Mouse (Mus musculus) heart, adult 9 months (tissue): Measurements from ENCODE around the gene Zfp180.
"Not testable (repeated sequence)": the region's sequence is repeated elsewhere in the genome, so short reads cannot be mapped to it uniquely, and the experiment has no call there.

ENCODE experiments used
- DNase-seq, 2 experiments: peaks; one replicate each; pipeline ENCODE4 v3.0.0; 2022; ENCODE audit warnings: low spot score in 2 of 2

The Zfp180 gene

GRCm38 (mm10) chr7:24081634-24082431, at the start of gene Zfp180:
Gene Zfp180, plus strand, starts transcription at chr7:24081924.
- peak; percentile 98 to 99 for DNase-seq

DNA sequence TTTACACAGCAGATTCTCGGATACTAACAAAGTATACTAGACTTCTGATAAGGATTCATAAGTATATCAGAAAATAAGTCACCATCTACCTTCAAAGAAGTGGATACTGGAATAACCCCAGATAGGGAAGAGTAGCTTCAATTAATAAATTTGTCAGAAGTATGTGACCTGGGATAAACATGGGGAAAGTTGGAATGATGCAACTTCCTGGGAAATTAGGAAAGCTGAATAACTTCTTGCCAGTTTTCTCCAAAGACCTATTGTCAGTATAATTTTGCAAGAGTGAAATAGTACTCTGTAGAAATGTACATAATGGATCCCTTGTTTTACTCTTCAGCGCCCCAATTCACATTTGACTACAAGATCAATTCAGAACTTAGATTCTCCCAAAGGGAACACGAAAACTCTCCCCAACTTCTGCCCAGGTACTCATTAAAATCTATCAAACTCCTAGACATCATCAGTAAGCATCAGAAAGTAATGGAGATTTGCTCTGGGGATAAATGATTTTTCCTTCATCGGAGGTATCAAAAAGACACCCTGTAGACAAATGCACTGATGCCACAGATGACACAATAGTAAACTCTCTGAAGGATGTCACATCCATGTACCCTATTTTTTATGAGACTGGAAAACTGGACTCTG, 28.9 kb upstream of the Zfp180 start, which contains the start of gene Vmn1r183:
Vmn1r183 (plus strand) TSS at position 595 of the 645 bp plus-strand sequence.
- DNase-seq = no peak

DNA sequence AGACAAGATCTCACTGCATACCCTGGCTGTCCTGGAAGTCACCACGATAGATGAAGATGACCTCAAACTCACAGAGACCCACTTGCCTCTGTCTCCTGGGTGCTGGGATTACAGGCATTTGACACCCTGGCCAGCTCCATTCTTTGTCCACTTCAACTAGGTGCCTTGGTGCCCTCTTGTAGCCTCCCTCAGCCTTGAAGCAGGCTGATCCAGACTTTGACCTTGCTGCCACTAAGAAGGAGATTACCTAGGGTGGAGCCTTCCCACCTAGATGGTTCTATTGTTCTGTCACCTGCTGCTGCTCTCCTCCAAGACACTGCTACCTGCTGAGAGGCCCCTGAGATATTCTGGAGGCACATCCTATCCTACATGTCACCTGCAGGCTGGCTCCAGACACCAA, 7.3 kb upstream of the Zfp180 start:
- DNase-seq = not testable (repeated sequence)

DNA sequence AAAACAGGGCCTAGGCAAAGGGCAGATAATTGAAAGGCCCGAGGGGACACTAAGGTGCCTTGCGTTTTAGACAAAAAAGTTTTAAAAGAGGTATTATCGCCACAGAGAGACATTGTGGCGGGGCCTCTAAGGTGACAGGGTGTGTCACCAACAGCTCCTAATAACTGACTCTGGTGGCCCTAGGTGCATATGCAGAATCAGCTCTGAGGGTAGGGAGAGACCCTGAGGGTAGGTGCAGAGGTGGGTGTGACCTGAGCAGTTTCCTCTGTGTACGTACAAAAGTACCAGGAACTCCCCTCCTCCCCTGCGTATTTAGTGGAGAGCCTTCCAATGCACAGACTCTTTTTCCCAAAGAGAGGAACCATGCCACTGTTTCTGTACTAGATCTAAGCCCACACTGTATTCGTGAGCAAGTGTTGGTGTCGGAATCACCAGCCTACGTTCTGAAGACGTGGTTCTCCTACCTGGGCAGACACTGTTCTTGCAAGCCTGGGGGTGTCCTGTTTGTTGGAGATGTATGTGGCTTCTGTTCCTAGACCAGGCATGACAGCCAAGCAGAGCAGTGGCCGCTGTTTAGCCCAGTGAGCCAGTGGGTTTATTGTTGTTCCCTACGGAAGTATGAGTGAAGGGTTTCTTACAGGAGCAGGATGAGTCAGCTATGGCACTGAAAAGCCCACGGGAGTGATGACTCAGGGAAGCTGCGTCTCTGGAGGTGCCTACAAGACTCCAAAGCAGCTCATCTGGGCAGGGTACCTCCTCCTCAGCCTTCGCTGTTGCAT, 922 bp downstream of the Zfp180 start:
- no peak for DNase-seq

DNA sequence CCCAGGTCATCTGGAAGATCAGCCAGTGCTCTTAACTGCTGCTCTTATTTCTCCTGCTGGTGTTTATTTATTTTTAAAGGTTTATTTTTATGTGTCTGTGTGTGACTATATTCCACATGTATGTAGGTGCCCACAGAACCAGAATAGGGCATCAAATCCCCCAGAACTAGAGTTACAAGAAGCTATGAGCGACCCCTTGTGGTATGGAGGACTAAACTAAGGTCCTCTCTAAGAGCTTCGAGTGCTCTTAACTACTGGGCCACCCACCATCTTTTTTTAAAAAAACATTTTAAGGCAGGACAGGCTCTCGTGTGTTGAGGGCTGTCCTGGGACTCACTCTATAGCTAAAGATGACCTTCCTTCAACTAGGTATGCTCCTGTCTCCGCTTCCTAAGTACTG, 5.1 kb downstream of the Zfp180 start:
- DNase-seq = no peak

- DNase-seq = no peak
Measured at GRCm38 (mm10) chr7:24087485-24088125, 5.9 kb downstream of the Zfp180 start.

GRCm38 (mm10) chr7:24104403-24104802, 22.7 kb downstream of the Zfp180 start:
- no peak for DNase-seq

DNA sequence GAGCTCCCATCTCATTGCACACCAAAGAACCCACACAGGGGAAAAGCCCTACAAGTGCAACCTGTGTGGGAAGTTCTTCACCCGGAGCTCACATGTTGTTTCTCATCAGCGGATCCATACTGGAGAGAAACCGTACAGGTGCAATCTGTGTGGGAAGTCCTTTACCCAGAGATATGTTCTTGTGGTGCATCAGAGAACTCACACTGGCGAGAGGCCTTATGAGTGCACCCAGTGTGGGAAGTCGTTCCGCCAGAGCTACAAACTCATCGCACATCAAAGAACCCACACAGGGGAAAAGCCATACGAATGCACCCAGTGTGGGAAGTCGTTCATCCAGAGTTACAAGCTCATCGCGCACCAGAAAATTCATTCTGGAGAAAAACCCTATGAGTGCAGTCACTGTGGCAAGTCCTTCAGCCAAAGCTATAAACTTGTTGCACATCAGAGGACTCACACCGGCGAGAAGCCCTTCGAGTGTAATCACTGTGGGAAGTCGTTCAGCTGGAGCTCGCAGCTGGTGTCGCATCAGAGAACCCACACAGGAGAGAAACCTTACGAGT, 23.5 kb downstream of the Zfp180 start:
- no peak for DNase-seq

DNA sequence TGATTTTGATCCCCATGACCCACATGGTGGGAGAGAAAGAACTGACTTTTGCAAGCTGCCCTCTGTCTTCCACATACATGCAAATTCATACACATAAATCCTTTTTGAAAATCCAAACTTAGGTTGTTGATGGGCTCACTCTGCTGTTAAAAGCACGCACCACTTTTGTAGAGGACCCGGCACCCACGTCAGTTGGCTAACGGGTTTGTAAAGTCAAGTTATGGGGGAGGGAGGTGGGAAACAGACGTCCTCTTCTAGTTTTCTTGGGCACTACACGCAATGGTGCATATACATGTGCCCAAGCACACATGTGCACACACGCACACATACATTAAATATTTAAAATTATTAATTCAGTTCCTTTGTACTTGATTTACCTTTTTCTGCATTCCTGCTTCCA, 29.1 kb downstream of the Zfp180 start:
- DNase-seq = no peak

DNA sequence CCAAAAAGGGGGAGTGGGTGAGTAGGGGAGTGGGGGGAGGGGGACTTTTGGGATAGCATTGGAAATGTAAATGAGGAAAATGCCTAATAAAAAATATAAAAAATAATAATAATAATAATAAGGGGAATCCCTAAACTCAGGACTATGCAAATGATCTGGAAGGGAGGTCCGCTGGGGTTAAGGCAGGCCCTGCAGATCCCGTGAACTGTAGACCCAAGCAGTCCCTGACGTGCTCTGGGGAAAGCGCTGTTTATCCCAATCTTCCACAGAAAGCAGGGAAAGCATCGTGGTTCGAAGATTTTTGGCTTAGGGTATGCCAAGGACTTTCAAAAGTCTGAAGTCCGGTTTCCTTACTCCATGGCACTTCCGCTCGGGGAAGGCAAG, 30.0 kb downstream of the Zfp180 start:
- no peak for DNase-seq

GRCm38 (mm10) chr7:24112156-24112856, 30.6 kb downstream of the Zfp180 start, which contains the start of gene Zfp112:
Gene Zfp112, plus strand, starts transcription at chr7:24112314.
- peak; percentile 75 to 81 for DNase-seq

GRCm38 (mm10) chr7:24113001-24113400, 31.3 kb downstream of the Zfp180 start:
- peak; percentile 30 to 33 for DNase-seq

GRCm38 (mm10) chr7:24116655-24117054, 34.9 kb downstream of the Zfp180 start:
- no peak for DNase-seq

DNA sequence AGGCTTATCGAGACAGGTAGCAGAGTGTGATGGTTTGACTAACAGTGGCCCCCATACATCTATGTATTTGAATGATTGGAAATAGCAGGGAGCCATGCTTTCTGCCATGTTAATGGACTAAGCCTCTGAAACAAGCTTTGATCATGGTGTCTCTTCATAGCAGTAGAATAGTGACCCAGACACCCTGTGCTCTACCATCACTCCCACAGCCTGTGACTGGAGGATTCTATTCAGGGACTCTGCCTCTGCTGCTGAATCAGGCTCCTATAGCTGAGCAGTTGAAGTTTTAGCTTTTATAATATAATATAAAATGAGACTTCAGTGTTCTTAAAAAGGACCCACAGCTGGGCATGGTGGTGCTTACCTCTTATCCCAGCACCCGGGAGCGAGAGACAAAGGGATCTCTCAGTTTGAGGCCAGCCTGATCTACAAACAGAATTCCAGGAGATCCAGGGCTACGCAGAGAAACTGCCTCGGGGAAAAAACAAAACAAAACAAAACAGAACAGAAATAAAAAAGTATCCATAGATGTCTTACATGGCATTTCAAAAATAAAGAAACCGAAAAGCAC, 51.8 kb downstream of the Zfp180 start:
- DNase-seq = no peak

GRCm38 (mm10) chr7:24133996-24134828, 52.5 kb downstream of the Zfp180 start, which contains the start of gene Zfp235:
Gene Zfp235, plus strand, starts transcription at chr7:24134169.
- DNase-seq = peak; percentile 87 to 88

DNA sequence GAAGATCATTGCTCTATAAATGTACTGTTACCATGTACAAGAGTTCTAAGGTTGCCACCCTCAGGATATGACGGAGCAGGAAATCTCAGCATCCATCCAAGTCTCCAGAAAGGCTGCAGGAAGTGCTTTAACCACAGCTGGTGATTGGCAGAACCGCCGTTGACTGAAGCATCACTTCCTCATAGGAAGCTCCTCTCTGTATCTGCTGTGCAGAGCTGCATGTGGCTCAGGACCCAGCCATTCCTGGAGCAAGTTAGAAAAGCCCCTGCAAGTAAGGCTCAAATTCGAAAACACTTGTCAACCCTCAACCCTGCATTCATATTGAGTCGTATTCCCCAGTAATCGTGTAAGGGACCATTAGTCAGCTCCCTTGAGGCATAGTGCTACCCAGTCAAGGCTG, 60.8 kb downstream of the Zfp180 start:
- no peak for DNase-seq

DNA sequence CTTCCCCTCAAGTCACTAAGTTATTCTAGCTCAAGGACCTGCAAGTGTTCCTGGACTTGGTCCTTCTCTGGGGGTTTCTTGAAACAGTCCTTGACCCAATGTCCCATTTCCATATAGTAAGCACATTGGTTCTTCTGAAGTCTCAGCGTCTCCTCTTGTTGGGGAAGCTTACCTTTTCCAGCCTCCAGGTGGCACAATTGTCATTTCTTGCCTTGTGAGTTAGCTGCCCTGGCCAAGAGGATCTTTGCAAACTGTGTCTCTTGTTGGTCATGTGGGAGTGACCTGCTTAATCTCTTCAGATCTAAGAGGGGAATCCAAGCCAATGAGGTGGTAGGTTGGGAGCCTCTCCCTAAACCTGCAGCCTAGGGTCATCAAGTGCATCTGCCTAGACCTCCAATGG, 71.5 kb downstream of the Zfp180 start:
- no peak for DNase-seq
